Mouse (Mus musculus): ENCODE measurements around the gene Napsa.

Napsa gene

GRCm38 (mm10) chr7:44594291-44594690 is 22.1 kb downstream of the Napsa start:
- no peak for DNase-seq (ENCODE audit: inconsistent age in 2 of 2, low spot score in 1 of 2)

DNA sequence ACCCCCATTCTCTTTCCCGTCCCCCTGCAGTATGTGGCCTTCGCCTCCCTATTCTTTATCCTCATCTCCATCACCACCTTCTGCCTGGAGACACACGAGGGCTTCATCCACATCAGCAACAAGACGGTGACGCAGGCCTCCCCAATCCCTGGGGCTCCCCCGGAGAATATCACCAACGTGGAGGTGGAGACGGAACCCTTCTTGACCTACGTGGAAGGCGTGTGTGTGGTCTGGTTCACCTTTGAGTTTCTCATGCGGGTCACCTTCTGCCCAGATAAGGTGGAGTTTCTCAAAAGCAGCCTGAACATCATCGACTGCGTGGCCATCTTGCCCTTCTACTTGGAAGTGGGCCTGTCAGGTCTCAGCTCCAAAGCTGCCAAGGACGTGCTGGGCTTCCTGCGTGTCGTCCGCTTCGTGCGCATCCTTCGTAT is 23.0 kb downstream of the Napsa start:
- DNase-seq (ENCODE audit: inconsistent age in 2 of 2, low spot score in 1 of 2), result no peak

DNA sequence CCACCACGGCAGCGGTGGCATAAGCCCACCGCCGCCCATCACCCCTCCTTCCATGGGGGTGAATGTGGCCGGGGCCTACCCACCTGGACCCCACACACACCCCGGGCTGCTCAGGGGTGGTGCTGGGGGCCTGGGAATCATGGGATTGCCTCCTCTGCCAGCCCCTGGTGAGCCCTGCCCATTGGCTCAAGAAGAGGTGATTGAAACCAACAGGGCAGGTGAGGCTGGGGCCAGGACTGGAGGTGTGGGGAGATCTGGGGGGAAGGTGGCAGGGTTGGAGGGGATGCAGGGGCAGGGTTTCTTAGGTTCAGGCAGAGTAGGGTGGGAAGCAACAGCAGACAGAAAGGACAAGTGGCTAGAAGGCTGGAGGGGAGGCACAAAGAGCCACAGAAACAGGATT is 23.9 kb downstream of the Napsa start:
- no peak for DNase-seq (ENCODE audit: inconsistent age in 2 of 2, low spot score in 1 of 2)

DNA sequence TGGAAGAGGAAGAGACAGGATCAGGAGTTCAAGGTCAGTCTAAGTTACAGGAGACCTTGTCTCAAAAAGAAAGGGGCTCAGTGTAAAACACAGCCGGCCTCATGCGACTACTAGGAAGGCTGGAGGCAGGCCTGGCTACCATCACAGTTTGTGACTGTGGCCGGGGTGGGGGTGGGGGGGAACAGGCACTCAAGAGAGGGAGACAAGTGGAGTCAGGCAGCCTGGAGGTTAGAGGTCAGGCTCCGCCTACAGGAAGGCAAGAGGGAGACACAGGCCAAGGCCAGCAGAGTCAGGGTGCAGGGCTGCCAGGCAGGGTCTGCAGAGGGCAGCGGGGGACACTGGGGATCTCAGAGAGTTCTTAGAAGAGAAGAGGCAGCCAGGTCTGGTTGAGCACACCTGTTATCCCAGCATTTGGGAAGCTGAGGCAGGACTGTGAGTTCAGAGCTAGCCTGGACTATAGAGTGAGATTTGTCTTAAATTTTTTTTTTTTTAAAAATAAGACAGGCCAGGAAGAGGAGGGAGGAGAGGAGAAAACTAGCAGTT is 24.9 kb downstream of the Napsa start:
- DNase-seq (ENCODE audit: inconsistent age in 2 of 2, low spot score in 1 of 2), result no peak

DNA sequence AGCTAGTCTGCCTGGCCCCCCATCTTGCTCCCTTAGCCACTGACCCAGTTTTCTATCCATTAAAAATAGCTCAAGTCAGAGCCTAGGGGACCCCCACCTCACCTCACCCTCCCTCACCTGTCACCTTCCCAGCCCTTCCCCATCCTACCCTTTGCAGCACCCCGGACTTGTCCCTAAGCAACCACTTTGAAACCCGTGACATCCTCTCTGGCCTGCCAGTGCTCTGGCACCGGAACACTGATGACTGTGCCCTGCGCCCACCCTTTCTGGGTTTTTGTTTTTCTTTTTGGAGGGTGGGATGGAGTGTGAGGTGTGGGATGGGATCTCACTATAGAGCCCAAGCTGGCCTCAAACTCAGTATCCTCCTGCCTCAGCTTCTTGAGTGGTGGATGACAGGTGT is 25.5 kb downstream of the Napsa start:
- DNase-seq (ENCODE audit: inconsistent age in 2 of 2, low spot score in 1 of 2), result no peak

- no peak for DNase-seq (ENCODE audit: inconsistent age in 2 of 2, low spot score in 1 of 2)
These were observed 26.2 kb downstream of the Napsa start for GRCm38 (mm10) chr7:44598336-44598735.

DNA sequence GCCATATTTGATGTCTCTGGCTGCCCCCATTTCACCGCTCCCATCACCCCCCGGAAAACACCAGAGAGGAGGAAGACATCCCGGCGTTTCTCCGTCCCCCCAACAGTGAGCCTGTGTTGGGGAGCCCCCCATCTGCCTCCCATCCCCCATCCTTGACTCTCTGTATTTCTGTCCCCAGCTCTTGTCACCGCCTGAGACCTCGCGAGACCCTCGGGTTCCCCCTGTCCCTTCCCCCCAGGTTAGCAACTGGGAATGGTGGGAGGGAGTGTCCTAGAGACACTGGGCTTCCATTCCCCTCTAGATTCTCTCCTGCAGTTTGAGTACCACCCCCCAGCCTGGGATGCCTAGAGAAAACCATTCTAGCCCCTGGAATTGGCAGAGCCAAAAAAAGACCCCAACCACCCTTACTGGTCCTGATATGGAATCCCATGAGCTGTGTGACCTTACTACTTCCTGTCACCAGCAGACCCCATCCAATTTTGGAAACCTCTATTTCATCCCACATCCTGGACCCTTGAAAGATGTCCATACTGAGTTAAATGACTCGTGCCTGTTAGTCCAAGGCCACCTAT is 28.6 kb downstream of the Napsa start:
- no peak for DNase-seq (ENCODE audit: inconsistent age in 2 of 2, low spot score in 1 of 2)

- no peak for DNase-seq (ENCODE audit: inconsistent age in 2 of 2, low spot score in 1 of 2)
These were observed 29.5 kb downstream of the Napsa start for GRCm38 (mm10) chr7:44601646-44602045.

GRCm38 (mm10) chr7:44602443-44602842 is 30.3 kb downstream of the Napsa start:
- no peak for DNase-seq (ENCODE audit: inconsistent age in 2 of 2, low spot score in 1 of 2)

GRCm38 (mm10) chr7:44603186-44603855 is 31.1 kb downstream of the Napsa start:
- DNase-seq (ENCODE audit: inconsistent age in 2 of 2, low spot score in 1 of 2), result no peak

DNA sequence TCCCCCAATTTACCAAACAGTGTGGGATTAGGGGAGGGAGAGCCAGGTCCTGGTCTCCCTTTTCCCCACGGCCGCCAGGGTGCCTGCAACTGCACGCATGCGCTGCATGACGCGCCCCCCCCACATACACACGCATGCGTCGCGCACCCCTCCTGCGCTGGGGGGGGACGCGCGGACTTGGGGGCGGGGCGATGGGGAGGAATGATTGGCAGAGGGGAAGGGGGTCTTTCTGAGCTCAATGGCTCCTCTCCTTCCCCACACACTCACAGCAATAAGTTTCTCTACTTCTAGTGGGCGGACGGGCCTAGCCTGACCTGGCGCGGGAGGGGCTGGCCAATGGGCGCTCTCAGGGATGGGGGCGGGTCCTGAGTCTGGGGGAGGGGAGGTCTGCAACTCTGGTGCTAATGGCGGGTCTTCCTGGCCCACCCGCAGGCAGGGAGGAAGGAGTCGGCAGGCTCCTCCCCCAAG is 32.0 kb downstream of the Napsa start:
- no peak for DNase-seq (ENCODE audit: inconsistent age in 2 of 2, low spot score in 1 of 2)

GRCm38 (mm10) chr7:44604619-44605018 is 32.4 kb downstream of the Napsa start:
- no peak for DNase-seq (ENCODE audit: inconsistent age in 2 of 2, low spot score in 1 of 2)

GRCm38 (mm10) chr7:44605436-44605835 is 33.3 kb downstream of the Napsa start:
- no peak for DNase-seq (ENCODE audit: inconsistent age in 2 of 2, low spot score in 1 of 2)

DNA sequence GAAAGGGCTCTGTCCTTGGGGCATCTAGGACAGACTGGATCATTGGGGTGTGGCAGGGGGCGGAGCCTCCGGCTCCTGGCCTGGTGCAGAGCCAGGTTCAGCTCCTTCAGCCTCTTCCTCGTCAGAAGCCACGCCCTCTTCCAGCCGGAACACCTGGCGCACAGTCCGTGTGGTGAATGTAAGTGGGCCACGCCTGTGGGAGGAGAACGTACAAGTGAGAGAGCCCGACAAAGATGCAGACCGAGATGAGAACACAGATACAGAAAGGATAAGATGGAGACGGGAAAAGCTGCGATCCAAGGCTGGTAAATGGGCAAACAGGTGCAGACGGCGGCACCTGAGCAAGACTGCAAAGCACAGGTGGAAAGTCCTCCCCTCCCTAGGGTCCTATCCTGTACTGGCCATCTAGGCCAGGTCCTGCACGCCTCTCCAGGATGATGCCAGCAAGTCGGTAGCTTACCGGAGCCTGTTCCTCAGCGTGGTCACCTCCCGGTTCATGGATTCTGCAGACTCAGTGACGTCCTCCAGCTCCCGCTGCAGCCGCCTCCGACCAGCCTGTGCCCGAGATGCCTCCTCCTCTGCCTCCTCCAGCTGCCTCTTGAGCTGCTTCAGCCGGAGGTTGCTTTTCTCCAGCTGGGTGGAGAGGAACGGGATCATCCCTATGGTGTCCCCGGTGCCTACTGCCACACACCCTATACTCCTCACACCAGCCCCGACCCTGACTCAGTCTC is 34.2 kb downstream of the Napsa start:
- no peak for DNase-seq (ENCODE audit: inconsistent age in 2 of 2, low spot score in 1 of 2)

DNA sequence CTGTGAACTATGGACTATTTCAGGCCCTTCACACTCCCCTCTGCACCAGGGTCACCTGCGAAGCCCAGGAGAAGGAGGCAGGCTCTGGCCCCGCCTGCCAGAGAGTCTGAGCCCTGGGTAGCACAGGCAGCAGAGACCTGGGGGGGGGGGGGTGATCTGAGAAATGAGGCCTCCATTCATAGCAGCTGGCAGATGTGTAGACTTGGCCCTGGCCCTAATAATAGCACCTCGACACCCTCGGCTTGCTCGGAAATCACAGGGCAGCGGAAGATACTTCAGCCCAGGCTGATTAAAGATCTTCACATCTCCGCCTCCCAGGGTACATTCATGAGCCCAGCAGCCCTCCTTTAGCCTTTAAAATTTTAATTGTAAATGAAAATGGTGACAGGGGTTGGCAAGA is 40.0 kb downstream of the Napsa start:
- DNase-seq (ENCODE audit: inconsistent age in 2 of 2, low spot score in 1 of 2), result no peak

- DNase-seq (ENCODE audit: inconsistent age in 2 of 2, low spot score in 1 of 2), result no peak
These were observed 42.0 kb downstream of the Napsa start for GRCm38 (mm10) chr7:44614041-44614688.

DNA sequence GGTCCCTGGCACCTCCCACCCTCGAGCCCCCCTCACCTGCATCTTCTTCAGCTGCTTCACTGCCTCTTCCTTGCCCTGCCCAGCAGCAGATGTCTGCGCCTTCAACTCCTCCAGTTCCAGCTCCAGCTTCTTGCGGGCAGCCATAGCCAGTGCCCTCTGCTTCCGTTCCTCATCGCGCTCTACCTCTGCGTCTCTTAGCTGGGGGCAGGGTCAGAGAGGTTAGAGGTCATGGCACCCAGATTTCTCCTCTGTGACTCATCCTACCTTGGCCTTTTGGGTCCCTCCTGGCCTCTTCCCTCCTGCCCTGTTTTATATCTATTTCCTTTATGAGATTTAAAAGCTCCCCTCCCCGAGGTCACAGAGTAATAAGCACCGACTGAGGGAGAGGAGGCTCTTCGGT is 43.1 kb downstream of the Napsa start:
- DNase-seq (ENCODE audit: inconsistent age in 2 of 2, low spot score in 1 of 2), result peak in 1 of 2 experiments; percentile 52

- no peak for DNase-seq (ENCODE audit: inconsistent age in 2 of 2, low spot score in 1 of 2)
These were observed 43.8 kb downstream of the Napsa start for GRCm38 (mm10) chr7:44615987-44616386.

DNA sequence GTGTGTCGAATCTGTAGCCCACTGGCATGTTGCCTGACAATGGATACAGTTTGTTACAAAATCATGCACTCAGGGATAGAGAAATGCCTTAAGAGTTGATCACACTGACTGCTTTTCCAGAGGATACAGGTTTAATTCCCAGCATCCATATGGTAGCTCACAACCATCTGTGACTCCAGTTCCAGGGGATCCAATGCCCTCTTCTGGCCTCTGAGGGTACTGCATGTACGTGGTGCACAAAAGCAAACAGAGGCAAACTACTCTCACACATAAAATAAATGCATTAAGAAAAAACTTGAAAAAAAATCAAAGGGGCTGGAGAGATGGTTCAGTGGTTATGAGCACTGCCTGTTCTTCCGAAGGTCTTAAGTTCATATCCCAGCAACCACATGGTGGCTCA is 44.9 kb downstream of the Napsa start:
- DNase-seq (ENCODE audit: inconsistent age in 2 of 2, low spot score in 1 of 2), result no peak

GRCm38 (mm10) chr7:44623714-44624542 is 51.7 kb downstream of the Napsa start:
- no peak for DNase-seq (ENCODE audit: inconsistent age in 2 of 2, low spot score in 1 of 2)

DNA sequence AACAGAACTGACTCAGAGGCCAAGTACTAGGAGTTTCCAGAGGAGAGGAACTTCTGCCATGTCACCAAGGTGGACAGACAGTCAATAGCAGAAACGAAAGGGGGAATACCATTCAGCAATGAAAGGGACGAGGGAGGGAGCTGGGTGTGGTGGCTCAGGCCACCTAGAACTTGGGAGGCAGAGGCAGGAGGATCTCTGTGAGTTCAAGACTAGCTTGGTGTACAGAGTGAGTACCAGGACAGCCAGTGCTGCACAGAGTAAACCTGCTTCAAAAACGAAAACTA is 52.3 kb downstream of the Napsa start:
- no peak for DNase-seq (ENCODE audit: inconsistent age in 2 of 2, low spot score in 1 of 2)
